Mouse (Mus musculus) kidney, embryonic 14.5 days (tissue): ENCODE measurements around the gene Raet1e. TPM values are rescaled to one million over a fixed set of nuclear protein-coding genes. Genes with fewer than 3 reads are reported as not detected.
A peak's percentile ranks its signal among the peaks of the same experiment; 100 is the strongest.
"Not testable (repeated sequence)": the region's sequence is repeated elsewhere in the genome, so short reads cannot be mapped to it uniquely, and the experiment has no call there.

ENCODE experiments used
- ATAC-seq: fragments of 200-750 bp; cut with Nextera tagmentation; 2 replicates; pipeline ENCODE4 v1.8.0; 2017; ENCODE audit warnings: moderate number of reproducible peaks, mild to moderate bottlenecking, moderate TSS enrichment, moderate library complexity; ENCODE audit not compliant: low FRiP score, low TSS enrichment
- H3K27ac ChIP-seq: fragments of 300-500 bp; sonication (generic); 2 replicates; pipeline ENCODE4 v1.5.1; 2014; ENCODE audit warnings: low read depth, mild to moderate bottlenecking, low read length, moderate library complexity, mixed read lengths
- H3K27me3 ChIP-seq: fragments of 300-500 bp; sonication (generic); 2 replicates; pipeline ENCODE4 v1.6.1; 2014; ENCODE audit warnings: mild to moderate bottlenecking, low read length; ENCODE audit not compliant: control insufficient read depth, insufficient read depth
- H3K36me3 ChIP-seq: fragments of 300-500 bp; sonication (generic); 2 replicates; pipeline ENCODE4 v1.6.1; 2014; ENCODE audit warnings: low read length, mixed read lengths; ENCODE audit not compliant: control insufficient read depth, insufficient read depth
- H3K4me1 ChIP-seq: fragments of 300-500 bp; sonication (generic); 2 replicates; pipeline ENCODE4 v1.6.1; 2014; ENCODE audit warnings: low read length, mixed read lengths; ENCODE audit not compliant: control insufficient read depth, insufficient read depth
- H3K4me2 ChIP-seq: fragments of 300-500 bp; sonication (generic); replicated peaks from 2 replicates; pipeline ENCODE4 v1.6.1; 2014; ENCODE audit warnings: low read depth, mild to moderate bottlenecking, low read length
- H3K4me3 ChIP-seq: fragments of 300-500 bp; sonication (generic); 2 replicates; pipeline ENCODE4 v1.5.1; 2014; ENCODE audit warnings: mild to moderate bottlenecking, low read length
- H3K9ac ChIP-seq: fragments of 300-500 bp; sonication (generic); 2 replicates; pipeline ENCODE4 v1.6.1; 2014; ENCODE audit warnings: low read depth, mild to moderate bottlenecking, low read length, moderate library complexity
- H3K9me3 ChIP-seq: fragments of 300-500 bp; sonication (generic); 2 replicates; pipeline ENCODE4 v1.6.1; 2016; ENCODE audit warnings: low read length; ENCODE audit not compliant: control insufficient read depth
- WGBS: fragments of 180-500 bp; shearing (Covaris S2); extraction: QIAGEN DNeasy Blood & Tissue Kit; methylation state at CpG from one replicate; pipeline ENCODE4 v1.1.7; 2014; 5-methylcytosine and 5-hydroxymethylcytosine counted together
- polyA plus RNA-seq: library from polyadenylated mRNA; unstranded; fragments of >200 nt; fragmentation: Nextera tagmentation; extraction: Ambion mirVana; gene quantifications from 2 replicates; pipeline ENCODE4 v1.2.1, GENCODE M21; 2014

The Raet1e gene
- polyA plus RNA-seq, 1 experiment from 2014 or later: 14.6 TPM

GRCm38 (mm10) chr10:22270879-22271786 lies 112.8 kb downstream of the Raet1e start:
- H3K4me3 ChIP-seq, H3K27me3 ChIP-seq, H3K27ac ChIP-seq, H3K36me3 ChIP-seq, H3K9ac ChIP-seq, H3K9me3 ChIP-seq, H3K4me2 ChIP-seq, H3K4me1 ChIP-seq, ATAC-seq: not testable (repeated sequence)
- 40% methylated on average over 7 of the region's 8 CpGs for WGBS

GRCm38 (mm10) chr10:22272914-22273683 lies 114.7 kb downstream of the Raet1e start:
- H3K9me3 ChIP-seq, H3K27me3 ChIP-seq, H3K27ac ChIP-seq, H3K36me3 ChIP-seq, H3K9ac ChIP-seq, H3K4me1 ChIP-seq: not testable (repeated sequence)
- peak; percentile 67 for ATAC-seq
- peak overlapping the region; percentile 90 for H3K4me2 ChIP-seq
- under 1% methylated on average over 35 of the region's 37 CpGs for WGBS
- H3K4me3 ChIP-seq: peak overlapping the region; percentile 54

GRCm38 (mm10) chr10:22273684-22274305 lies 115.4 kb downstream of the Raet1e start:
- under 1% methylated on average over 41 of the region's 41 CpGs for WGBS

GRCm38 (mm10) chr10:22274445-22275057 lies 116.2 kb downstream of the Raet1e start:
- Histone ChIP-seq H3K36me3 (no peaks in the 10 kb centered on the region), H3K4me3 (peak overlapping the region; percentile 54), H3K4me1 (no peaks in the 10 kb centered on the region), H3K27ac (no peak overlapping the region), H3K9ac (no peak overlapping the region), H3K9me3 (no peaks in the 10 kb centered on the region), H3K4me2 (peak overlapping the region; percentile 90), H3K27me3 (no peaks in the 10 kb centered on the region; the same call in 1 of the 2 replicates)
- peak; percentile 47 for ATAC-seq
- 5% methylated on average over 19 of the region's 19 CpGs for WGBS

More at GRCm38 (mm10) chr10:22273684-22274305, 115.4 kb downstream of the Raet1e start:
- Histone ChIP-seq H3K4me2 (peak overlapping the region; percentile 90), H3K36me3 (no peaks in the 10 kb centered on the region), H3K27me3 (no peaks in the 10 kb centered on the region; the same call in 1 of the 2 replicates), H3K4me3 (peak overlapping the region; percentile 54), H3K4me1 (no peaks in the 10 kb centered on the region), H3K27ac (no peak overlapping the region), H3K9ac (peak overlapping the region; percentile 28; the same call in 1 of the 2 replicates), H3K9me3 (no peaks in the 10 kb centered on the region)
- ATAC-seq: peak; percentile 47; the same call in 1 of the 2 replicates

- H3K27ac ChIP-seq, H3K4me2 ChIP-seq, H3K4me3 ChIP-seq, H3K4me1 ChIP-seq, H3K9ac ChIP-seq, ATAC-seq, H3K9me3 ChIP-seq, H3K27me3 ChIP-seq, H3K36me3 ChIP-seq: not testable (repeated sequence)
- WGBS: 92% methylated on average over 2 of the region's 2 CpGs
Measured at GRCm38 (mm10) chr10:22278468-22278867, 120.1 kb downstream of the Raet1e start.

GRCm38 (mm10) chr10:22282816-22283215 lies 124.4 kb downstream of the Raet1e start:
- H3K27me3 ChIP-seq: 0 out of 2 replicates have a peak, but pooled peaks cover 3% of the 10 kb centered on the region
- H3K9me3 ChIP-seq: no peaks in the 10 kb centered on the region
- 53% methylated on average over 6 of the region's 6 CpGs for WGBS
- no peak for ATAC-seq
- no peak overlapping the region for H3K4me3 ChIP-seq
- no peak overlapping the region for H3K9ac ChIP-seq
- H3K4me2 ChIP-seq: no peak overlapping the region
- H3K36me3 ChIP-seq: no peaks in the 10 kb centered on the region
- H3K27ac ChIP-seq: no peak overlapping the region
- no peaks in the 10 kb centered on the region for H3K4me1 ChIP-seq

- Histone ChIP-seq H3K36me3 (no peaks in the 10 kb centered on the region), H3K27me3 (no peaks in the 10 kb centered on the region), H3K27ac (no peak overlapping the region), H3K4me3 (no peak overlapping the region), H3K9ac (no peak overlapping the region), H3K4me1 (0 out of 2 replicates have a peak, but pooled peaks cover 2% of the 10 kb centered on the region), H3K9me3 (no peaks in the 10 kb centered on the region), H3K4me2 (no peak overlapping the region)
- 55% methylated on average over 1 of the region's 1 CpGs for WGBS
- no peak for ATAC-seq
Measured at GRCm38 (mm10) chr10:22295676-22296075, 137.3 kb downstream of the Raet1e start.

- Histone ChIP-seq H3K27ac (no peak overlapping the region), H3K4me3 (no peak overlapping the region), H3K27me3 (no peaks in the 10 kb centered on the region), H3K4me2 (no peak overlapping the region), H3K4me1 (0 out of 2 replicates have a peak, but pooled peaks cover 2% of the 10 kb centered on the region), H3K9ac (no peak overlapping the region), H3K9me3 (no peaks in the 10 kb centered on the region), H3K36me3 (no peaks in the 10 kb centered on the region)
- ATAC-seq: no peak
- WGBS: 75% methylated on average over 5 of the region's 5 CpGs
Measured at GRCm38 (mm10) chr10:22297033-22297762, 138.8 kb downstream of the Raet1e start.
